Mouse (Mus musculus) megakaryocyte, adult 5-6 weeks (primary cell): Measurements from ENCODE around the gene Cd6. TPM values are rescaled to one million over a fixed set of nuclear protein-coding genes. Genes with fewer than 3 reads are reported as not detected.

Source experiments
- ATAC-seq: 2 replicates; pipeline ENCODE4 v1.8.0; 2016; ENCODE audit warnings: mild to moderate bottlenecking, inconsistent platforms; ENCODE audit not compliant: poor library complexity, severe bottlenecking
- total RNA-seq, 2 experiments: library from RNA; stranded (forward) in 1 of 2; stranded (reverse) in 1 of 2; fragments of 153-499, 151-499 nt in 1 of 2; fragments of 221-1000, 200-1000 nt in 1 of 2; gene quantifications; 2 replicates each; pipeline versions ENCODE4 v1.2.3 to v1.2.4; 2015 to 2017

Gene Cd6
- total RNA-seq, 2 experiments from 2014 or later, result 0.26 TPM; not detected in 1

GRCm38 (mm10) chr19:10803751-10804150 lies 26.1 kb downstream of the Cd6 start:
- ATAC-seq, result peak; percentile 84

- ATAC-seq, result no peak
Observed at GRCm38 (mm10) chr19:10801906-10802305, 28.0 kb downstream of the Cd6 start.

DNA sequence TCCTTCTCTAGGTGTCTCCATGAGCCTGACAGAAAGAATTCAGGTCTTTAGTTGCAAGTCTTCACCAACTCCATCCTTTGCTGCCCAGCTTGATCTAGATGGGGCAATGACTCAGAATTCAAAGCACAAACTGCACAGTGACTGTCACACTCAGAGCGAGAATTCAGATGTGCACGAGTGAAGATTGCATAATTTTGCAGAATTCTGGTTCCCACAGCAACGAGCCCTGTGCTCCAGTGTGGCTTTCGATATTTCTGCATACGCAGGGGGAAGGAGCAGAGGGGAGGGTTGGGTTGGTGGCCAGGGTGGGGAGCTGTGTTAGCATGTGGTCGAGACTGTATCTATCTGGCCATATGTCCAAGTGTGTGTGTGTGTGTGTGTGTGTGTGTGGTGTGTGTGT lies 28.8 kb downstream of the Cd6 start:
- ATAC-seq, result peak; percentile 80

GRCm38 (mm10) chr19:10799155-10799554 lies 30.7 kb downstream of the Cd6 start:
- ATAC-seq, result no peak

GRCm38 (mm10) chr19:10798576-10798975 lies 31.3 kb downstream of the Cd6 start:
- ATAC-seq, result no peak

GRCm38 (mm10) chr19:10794916-10795315 lies 34.9 kb downstream of the Cd6 start:
- ATAC-seq, result no peak

- ATAC-seq, result no peak
Observed at GRCm38 (mm10) chr19:10793044-10793443, 36.8 kb downstream of the Cd6 start.

GRCm38 (mm10) chr19:10790323-10790722 lies 39.5 kb downstream of the Cd6 start:
- ATAC-seq, result peak; percentile 77

DNA sequence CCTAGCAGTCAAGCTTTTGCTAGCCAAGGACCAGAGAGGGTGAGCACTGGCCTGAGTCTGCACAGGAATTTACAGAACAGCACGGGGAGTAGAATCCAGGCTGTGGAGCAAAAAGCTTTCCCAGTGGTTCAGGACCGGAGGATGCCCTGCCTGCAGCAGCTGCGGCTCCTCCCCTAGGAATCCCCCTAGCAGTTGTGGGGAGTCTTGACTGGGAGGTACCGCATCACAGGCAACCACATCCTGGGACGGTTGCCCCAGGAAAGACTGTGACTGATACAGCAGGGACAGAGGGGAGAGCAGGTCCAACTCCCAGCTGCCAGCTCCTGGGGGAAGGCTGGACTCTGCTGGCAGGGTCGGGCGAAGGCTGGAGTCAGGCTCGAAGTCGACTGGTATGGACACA lies 41.6 kb downstream of the Cd6 start:
- no peak for ATAC-seq

GRCm38 (mm10) chr19:10787406-10787805 lies 42.5 kb downstream of the Cd6 start:
- ATAC-seq, result no peak

GRCm38 (mm10) chr19:10786753-10787152 lies 43.1 kb downstream of the Cd6 start:
- no peak for ATAC-seq

DNA sequence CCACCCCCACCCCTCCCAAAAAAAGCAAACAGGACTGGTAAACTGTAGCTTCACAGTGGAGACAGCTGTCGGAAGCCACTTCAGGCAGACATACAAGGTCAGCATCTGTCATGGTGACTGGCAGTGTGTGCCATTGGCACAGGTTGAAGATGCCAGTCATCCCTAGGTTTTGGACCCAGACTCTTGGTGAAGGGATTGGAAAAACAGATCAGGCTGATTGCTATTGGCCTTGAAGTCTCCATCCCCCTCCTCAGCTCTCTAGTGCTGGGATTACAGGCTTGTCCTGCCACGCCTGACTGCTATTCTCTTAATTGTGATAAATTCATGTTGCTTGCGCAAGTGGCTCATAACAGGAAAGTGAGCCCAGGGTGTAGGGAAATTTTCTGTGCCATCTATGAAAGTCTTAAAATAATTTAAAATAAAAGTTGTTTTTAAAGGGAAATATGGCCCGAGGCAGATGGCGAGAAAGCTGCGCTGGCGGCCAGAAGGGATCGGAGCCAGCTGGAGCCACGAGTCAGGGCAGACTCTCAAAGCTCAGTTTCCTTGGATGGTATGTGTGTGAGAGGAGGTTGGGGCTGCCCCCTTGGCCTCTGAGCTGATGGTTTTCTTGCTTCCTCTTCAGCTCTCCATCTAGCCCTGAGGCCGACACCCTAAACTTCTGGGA lies 44.9 kb downstream of the Cd6 start:
- no peak for ATAC-seq

DNA sequence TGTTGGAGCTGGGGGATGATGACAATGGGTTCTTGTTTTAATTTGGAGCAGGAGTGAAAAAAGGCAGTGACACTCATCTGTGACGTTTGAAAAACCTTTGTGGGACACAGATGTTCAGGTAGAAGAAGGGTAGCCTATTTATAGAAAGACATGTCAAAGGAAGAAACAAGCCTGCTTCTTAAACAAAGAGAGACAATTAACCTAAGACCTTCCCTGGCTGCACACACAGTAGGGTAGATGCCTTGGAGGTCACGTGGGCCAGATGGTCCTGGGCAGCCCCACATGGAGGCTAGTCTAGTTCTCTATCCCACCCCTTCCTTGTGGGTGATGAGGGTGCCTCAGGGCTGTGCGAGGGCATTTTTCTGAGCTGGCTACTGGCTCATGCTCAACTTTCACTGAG lies 45.8 kb downstream of the Cd6 start:
- ATAC-seq, result no peak

- ATAC-seq, result no peak
Observed at GRCm38 (mm10) chr19:10783168-10783567, 46.7 kb downstream of the Cd6 start.

- no peak for ATAC-seq
Observed at GRCm38 (mm10) chr19:10781641-10782040, 48.2 kb downstream of the Cd6 start.

GRCm38 (mm10) chr19:10776906-10777305 lies 53.0 kb downstream of the Cd6 start:
- no peak for ATAC-seq

GRCm38 (mm10) chr19:10774141-10774540 lies 55.7 kb downstream of the Cd6 start:
- ATAC-seq, result no peak

DNA sequence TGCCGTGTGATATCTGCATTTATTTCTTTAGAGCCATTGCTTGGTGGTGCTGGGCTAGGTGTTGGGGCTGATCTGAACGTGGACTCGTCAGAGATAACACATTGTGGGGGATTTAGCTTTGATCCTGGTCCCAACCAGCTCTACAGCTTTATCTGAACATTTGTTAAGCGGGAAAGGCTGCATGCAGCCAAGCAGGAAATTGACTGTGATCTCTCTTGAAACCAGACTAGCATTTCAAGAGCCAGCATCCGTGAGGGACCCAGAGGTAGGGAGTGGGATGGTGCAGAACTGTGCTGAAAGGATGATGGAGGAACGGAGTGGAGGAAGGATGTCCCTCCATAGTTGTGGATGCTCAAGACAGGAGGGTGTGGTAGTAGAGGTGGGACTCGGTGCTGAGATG lies 56.5 kb downstream of the Cd6 start:
- ATAC-seq, result no peak

GRCm38 (mm10) chr19:10772866-10773265 lies 57.0 kb downstream of the Cd6 start:
- no peak for ATAC-seq

DNA sequence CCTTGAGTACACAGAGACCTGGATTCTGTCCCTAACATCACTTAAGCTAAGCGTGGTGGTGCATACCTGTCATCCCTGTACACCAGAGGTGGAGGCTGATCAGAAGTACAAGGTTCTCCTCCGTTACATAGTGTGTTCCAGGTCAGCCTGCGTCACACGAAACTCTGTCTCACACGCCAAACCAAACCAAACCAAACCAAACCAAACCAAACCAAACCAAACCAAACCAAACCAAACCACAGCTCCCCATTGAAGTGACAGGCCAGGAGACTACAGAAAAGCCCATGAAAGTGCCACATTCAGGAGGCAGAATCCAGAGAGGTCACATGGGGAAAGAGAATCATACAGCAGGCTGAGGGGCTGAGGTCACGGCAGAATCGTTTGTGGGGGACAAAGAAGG lies 57.9 kb downstream of the Cd6 start:
- no peak for ATAC-seq

- ATAC-seq, result no peak
Observed at GRCm38 (mm10) chr19:10769429-10770195, 60.2 kb downstream of the Cd6 start.

DNA sequence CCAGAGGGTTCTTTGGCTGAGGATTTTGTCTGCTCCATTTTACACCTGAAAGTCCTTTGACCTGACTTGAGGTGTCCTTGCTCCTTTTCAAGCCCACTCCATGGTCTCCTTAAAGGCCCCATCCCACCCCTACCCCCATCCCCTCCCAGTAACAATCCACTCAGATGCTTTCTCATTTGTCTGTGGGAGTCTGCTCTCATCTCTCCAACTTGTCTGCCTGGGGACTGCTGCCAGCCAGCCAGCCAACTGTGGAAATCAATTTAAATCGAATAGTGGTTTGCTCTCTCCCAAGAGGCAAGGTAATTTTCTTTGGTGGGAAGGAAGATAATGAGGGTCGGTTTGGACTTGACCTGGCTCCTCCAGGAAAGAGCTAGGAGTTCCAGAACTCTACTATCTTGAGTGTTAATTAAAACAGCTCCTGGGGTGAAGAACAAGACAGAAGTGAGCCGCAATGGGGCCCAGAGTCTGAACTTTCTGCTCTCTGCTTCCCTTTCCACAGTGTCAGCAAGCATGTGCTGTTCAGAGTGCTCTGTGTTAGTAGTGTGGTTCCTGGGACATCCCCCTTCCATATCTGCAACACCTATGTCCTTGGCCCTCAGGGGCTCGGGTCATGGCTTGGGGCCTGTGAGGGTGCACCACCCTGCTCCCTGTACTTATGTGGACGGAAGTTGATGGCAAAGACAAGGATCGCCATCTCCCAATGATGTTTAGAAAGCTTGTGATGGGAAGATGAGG lies 61.0 kb downstream of the Cd6 start:
- ATAC-seq, result no peak
